Mouse (Mus musculus) Patski (cell line): ENCODE measurements around the gene Gm21732. TPM values are rescaled to one million over a fixed set of nuclear protein-coding genes. Genes with fewer than 3 reads are reported as not detected.
"Not testable (repeated sequence)": the region's sequence is repeated elsewhere in the genome, so short reads cannot be mapped to it uniquely, and the experiment has no call there.

ENCODE experiments used
- ATAC-seq: fragments of 100-300 bp; one replicate; pipeline ENCODE4 v1.8.0; 2021
- CTCF ChIA-PET: fragments of 350-600 bp; sonication (Branson Sonifier 250); formaldehyde crosslinking; loops from one replicate; lab custom pipeline; 2022; ENCODE audit warnings: inconsistent platforms; lab: Charles Lee
- POLR2A ChIA-PET: fragments of 350-600 bp; sonication (Branson Sonifier 250); formaldehyde crosslinking; loops from one replicate; lab custom pipeline; 2022; ENCODE audit warnings: antibody characterized with exemption, inconsistent platforms; lab: Charles Lee
- DNase-seq: peaks from one replicate; pipeline ENCODE4 v3.0.0-alpha.2; 2011; ENCODE audit warnings: low read depth, low spot score
- H3K27me3 ChIP-seq: fragments of 371-371 bp; one replicate; pipeline ENCODE4 v1.5.1; 2021
- in situ Hi-C: fragments of 300-500 bp; cut with MboI; formaldehyde crosslinking; loops from 3 replicates; pipeline ENCODE4 v1.11.1; 2018; ENCODE audit warnings: low pct_unique_long_range_greater_than_20kb, mixed read lengths
- polyA plus RNA-seq: library from polyadenylated mRNA; unstranded; gene quantifications from one replicate; pipeline ENCODE4 v1.2.3, GENCODE M21; 2021

The Gm21732 gene
- polyA plus RNA-seq = not detected

DNA sequence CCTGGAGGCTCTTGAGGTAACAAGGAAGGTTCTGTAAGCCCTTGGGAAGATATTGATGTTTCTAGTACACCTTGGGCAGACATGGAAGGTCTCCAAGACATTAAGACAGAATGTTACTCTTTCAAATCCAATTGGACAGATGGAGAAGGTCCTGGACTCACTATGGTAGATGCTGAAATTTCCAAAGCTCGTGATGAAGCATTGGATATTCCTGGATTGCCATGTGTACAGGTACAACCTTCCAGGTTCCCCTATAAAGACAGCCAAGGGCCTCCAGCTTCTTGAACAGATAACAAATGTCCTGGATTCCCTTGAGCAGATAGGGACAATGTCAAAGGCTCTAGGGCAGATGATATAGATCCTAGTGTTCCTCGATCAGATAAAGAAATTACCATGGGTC lies at the start of gene Gm21732:
Gene Gm21732, minus strand, starts transcription at position 101 of the 400 bp plus-strand sequence.
- in situ Hi-C loops, H3K27me3 ChIP-seq, DNase-seq, ATAC-seq, CTCF ChIA-PET, POLR2A ChIA-PET: not testable (repeated sequence)

Other genes starting within 250 kb of the Gm21732 start
- gene Gm20897, start 73.5 kb downstream of the Gm21732 start, polyA plus RNA-seq = not detected